Mouse (Mus musculus) bone marrow macrophage, adult 2 months (primary cell): Measurements from ENCODE around the gene Dtd1.

Experiments used
- CTCF ChIP-seq: IDR thresholded peaks from 2 replicates; pipeline ENCODE4 v1.5.1; 2012; ENCODE audit warnings: low read depth, mild to moderate bottlenecking, low read length, moderate library complexity
- POLR2A ChIP-seq: IDR thresholded peaks from 2 replicates; pipeline ENCODE4 v1.6.1; 2012; ENCODE audit warnings: mild to moderate bottlenecking, low read depth, low read length, borderline replicate concordance

DNA sequence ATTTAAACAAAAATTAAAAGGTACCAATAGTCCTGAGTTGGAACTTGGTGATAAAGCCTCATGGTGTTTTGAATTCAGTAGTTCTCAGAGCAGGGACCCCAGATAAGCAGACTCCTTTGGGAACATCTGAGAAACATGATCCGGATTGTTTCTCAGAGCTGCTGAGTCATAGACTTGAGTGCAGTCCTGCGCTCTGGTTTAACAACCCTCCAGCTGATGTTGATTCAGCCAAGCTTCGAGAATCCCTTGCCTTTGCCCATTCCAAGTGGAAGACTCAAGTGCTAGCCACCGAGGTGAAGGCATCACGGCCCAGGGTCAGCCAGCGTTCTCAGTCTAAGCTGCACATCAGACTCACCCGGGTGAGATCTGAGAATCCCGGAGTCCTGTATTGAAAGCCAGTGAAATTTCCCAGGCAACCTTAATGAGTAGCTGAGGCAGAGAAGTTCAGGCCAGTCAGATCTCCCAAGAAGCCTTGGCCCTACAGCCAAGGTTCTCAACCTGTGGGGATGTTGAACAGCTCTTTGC lies 175.0 kb downstream of the Dtd1 start:
- TF ChIP-seq POLR2A (no peak), CTCF (no peak)
